Mouse (Mus musculus) liver, postnatal 0 days (tissue): ENCODE results near the gene Macf1.

Source experiments
- CTCF ChIP-seq: sonication (generic); IDR thresholded peaks from 2 replicates; pipeline ENCODE4 v1.5.1; 2016; ENCODE audit warnings: antibody characterized with exemption, low read depth
- EP300 ChIP-seq: IDR thresholded peaks from 2 replicates; pipeline ENCODE4 v1.6.1; 2016; ENCODE audit warnings: antibody characterized with exemption, low read depth, mild to moderate bottlenecking

GRCm38 (mm10) chr4:123717574-123718433 is 33.6 kb upstream of the Macf1 start, which contains the start of gene Ndufs5:
- TF ChIP-seq CTCF (no peak), EP300 (no peak)
